Mouse (Mus musculus) thymus, adult 2 months (tissue): ENCODE measurements at regions not wholly inside any gene's neighbourhood (a gene's known extent, or its start where the extent isn't known, plus 50 kb on each side); places are given as distances from the start of the nearest gene placed in this dataset.

Source experiments
- CTCF ChIP-seq: fragments of 200-500 bp; IDR thresholded peaks from 2 replicates; pipeline ENCODE4 v1.5.1; 2012; ENCODE audit warnings: mild to moderate bottlenecking, control low read depth, low read length, moderate library complexity, borderline replicate concordance; ENCODE audit not compliant: control insufficient read depth, poor library complexity, insufficient read depth; ENCODE audit errors: extremely low read depth
- POLR2A ChIP-seq: fragments of 200-500 bp; IDR thresholded peaks from 2 replicates; pipeline ENCODE4 v1.6.1; 2012; ENCODE audit warnings: mild to moderate bottlenecking, low read length, control low read depth, moderate library complexity; ENCODE audit not compliant: control insufficient read depth, poor library complexity, insufficient read depth; ENCODE audit errors: extremely low read depth

DNA sequence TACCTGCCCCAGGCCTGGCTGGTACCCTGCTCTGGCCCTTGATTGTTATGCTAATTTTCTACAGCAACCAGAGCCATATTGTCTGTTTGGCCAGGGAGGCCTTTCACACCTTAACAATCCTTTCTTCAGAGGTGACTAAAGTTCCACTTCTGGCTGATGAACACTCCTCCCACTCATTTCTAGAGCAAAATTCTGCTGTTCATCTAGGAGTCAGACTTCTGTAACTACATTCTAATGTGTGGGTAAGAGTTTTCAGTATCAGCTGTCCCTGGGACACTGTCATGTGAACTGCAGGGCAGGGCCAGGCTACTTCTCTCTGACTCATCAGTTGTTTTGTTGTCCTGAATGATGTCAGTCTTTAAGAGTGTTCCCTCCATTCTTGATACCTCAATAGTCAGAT lies 112.2 kb upstream of the Kif2a start:
- no peak for TF ChIP-seq CTCF
- no peak for TF ChIP-seq POLR2A
